Mouse (Mus musculus) thymus, adult 2 months (tissue): ENCODE results near the gene Nup188.

Experiments
- CTCF ChIP-seq: fragments of 200-500 bp; IDR thresholded peaks from 2 replicates; pipeline ENCODE4 v1.5.1; 2012; ENCODE audit warnings: mild to moderate bottlenecking, control low read depth, low read length, moderate library complexity, borderline replicate concordance; ENCODE audit not compliant: control insufficient read depth, poor library complexity, insufficient read depth; ENCODE audit errors: extremely low read depth
- POLR2A ChIP-seq: fragments of 200-500 bp; IDR thresholded peaks from 2 replicates; pipeline ENCODE4 v1.6.1; 2012; ENCODE audit warnings: mild to moderate bottlenecking, low read length, control low read depth, moderate library complexity; ENCODE audit not compliant: control insufficient read depth, poor library complexity, insufficient read depth; ENCODE audit errors: extremely low read depth

GRCm38 (mm10) chr2:30327276-30327675, 41.1 kb downstream of the Nup188 start:
- TF ChIP-seq CTCF (no peak), POLR2A (no peak)
